Mouse (Mus musculus) spleen, adult 2 months (tissue): Measurements from ENCODE around the gene Maco1.

Source experiments
- CTCF ChIP-seq: fragments of 200-500 bp; IDR thresholded peaks from 2 replicates; pipeline ENCODE4 v1.5.1; 2011; ENCODE audit warnings: mild to moderate bottlenecking, inconsistent platforms; ENCODE audit not compliant: insufficient read depth, insufficient read length, insufficient replicate concordance; ENCODE audit errors: extremely low read depth
- POLR2A ChIP-seq: fragments of 200-500 bp; IDR thresholded peaks from 2 replicates; pipeline ENCODE4 v1.6.1; 2011; ENCODE audit warnings: low read depth, low read length, inconsistent platforms

- TF ChIP-seq POLR2A (no peak), CTCF (no peak)
These were observed 90.8 kb downstream of the Maco1 start for GRCm38 (mm10) chr4:134762360-134762759.
